Comparison of ENCODE assay signal across 8 mouse cellular contexts in genomic region chr7:62419493-62420360, GRCm38 (mm10). TPM values are rescaled to one million over a fixed set of nuclear protein-coding genes. Genes with fewer than 3 reads are reported as not detected.
DNase-seq lines count a peak whose midpoint lies in the region; ATAC-seq lines count a peak whose summit lies in the region.

Gene Mkrn3, minus strand, starts transcription at chr7:62420139.

- H3K9ac ChIP-seq in hindbrain, embryonic 14.5 days: peak within 1 kb of the TSS; percentile 84

- peak within 1 kb of the TSS; percentile 69 for H3K4me3 ChIP-seq in hindbrain, embryonic 14.5 days (replicated peaks; ENCODE audit: low read length)

- peak within 1 kb of the TSS; percentile 59 for H3K4me2 ChIP-seq in hindbrain, embryonic 14.5 days (replicated peaks)

- peak; percentile 6 for DNase-seq in T-cell, adult 2 months (ENCODE audit: low spot score)
- peak; percentile 91 to 92 for DNase-seq in cerebellum, postnatal 10 days
- DNase-seq in gastrocnemius, adult 18-20 months (ENCODE audit: low spot score): peak; percentile 78
- peak; percentile 94 for DNase-seq in hindbrain, embryonic 14.5 days (ENCODE audit: low spot score)
- DNase-seq in layer of hippocampus, postnatal 36 days: peak; percentile 27 to 29
- peak; percentile 82 for DNase-seq in lung, postnatal 36 days
- peak; percentile 86 for DNase-seq in retina, postnatal 7 days (ENCODE audit: low read depth, low spot score)
- DNase-seq in urinary bladder, postnatal 4 days (ENCODE audit: low spot score in 2 of 2): peak; percentile 61 to 77

- WGBS in hindbrain, embryonic 14.5 days: 25% methylated on average over 49 of the region's 49 CpGs

- peak; percentile 91 for ATAC-seq in hindbrain, embryonic 14.5 days (ENCODE audit: low FRiP score)

- H3K36me3 ChIP-seq in hindbrain, embryonic 14.5 days (replicated peaks; ENCODE audit: control insufficient read depth, insufficient read depth): no peaks in the 10 kb centered on the region

- no peaks in the 10 kb centered on the region for H3K27me3 ChIP-seq in hindbrain, embryonic 14.5 days (ENCODE audit: control insufficient read depth, insufficient read depth, low read length)

- peak within 1 kb of the TSS; percentile 93 for H3K27ac ChIP-seq in hindbrain, embryonic 14.5 days

- H3K4me1 ChIP-seq in hindbrain, embryonic 14.5 days (replicated peaks; ENCODE audit: control insufficient read depth, insufficient read depth, low read length): 0 out of 2 replicates have a peak, but pooled peaks cover 5% of the 10 kb centered on the region

- H3K9me3 ChIP-seq in hindbrain, embryonic 14.5 days (ENCODE audit: control insufficient read depth, low read length): 0 out of 2 replicates have a peak, but pooled peaks cover 3% of the 10 kb centered on the region

RNA-seq across cellular contexts. Expression of gene Mkrn3, which starts in this region (rescaled TPM):
- total RNA-seq in gastrocnemius, adult 18-20 months (2021): under 1 TPM; 0.14 to 0.17 TPM
- 20.4 and 22.2 TPM in 2 replicates for polyA plus RNA-seq in hindbrain, embryonic 14.5 days (2014; fragmentation: Nextera tagmentation; extraction: Ambion mirVana)
- 1 to 10 TPM; 1.3 to 1.5 TPM for total RNA-seq in layer of hippocampus, postnatal 36 days (2021)

Comparison
In these comparisons a context has a peak if more than half of its experiments do, and no peak if none do; other contexts are left out.
1. Peak in every context shown above with its lines: DNase-seq, ATAC-seq, H3K4me3 ChIP-seq and H3K27ac ChIP-seq.
2. Peak in DNase-seq in gastrocnemius, adult 18-20 months; RNA of the gene not detected or under 1 TPM.
3. DNase-seq: peak in every context shown above with its lines; median percentile 94 in hindbrain, embryonic 14.5 days; 92 in cerebellum, postnatal 10 days; 86 in retina, postnatal 7 days; 82 in lung, postnatal 36 days; 78 in gastrocnemius, adult 18-20 months; 69 in urinary bladder, postnatal 4 days; 28 in layer of hippocampus, postnatal 36 days; 6 in T-cell, adult 2 months.